Mouse (Mus musculus): Measurements from ENCODE around the gene Rab40b. TPM values are rescaled to one million over a fixed set of nuclear protein-coding genes. Genes with fewer than 3 reads are reported as not detected.

The Rab40b gene
- polyA plus RNA-seq, 1 experiment: not detected

DNA sequence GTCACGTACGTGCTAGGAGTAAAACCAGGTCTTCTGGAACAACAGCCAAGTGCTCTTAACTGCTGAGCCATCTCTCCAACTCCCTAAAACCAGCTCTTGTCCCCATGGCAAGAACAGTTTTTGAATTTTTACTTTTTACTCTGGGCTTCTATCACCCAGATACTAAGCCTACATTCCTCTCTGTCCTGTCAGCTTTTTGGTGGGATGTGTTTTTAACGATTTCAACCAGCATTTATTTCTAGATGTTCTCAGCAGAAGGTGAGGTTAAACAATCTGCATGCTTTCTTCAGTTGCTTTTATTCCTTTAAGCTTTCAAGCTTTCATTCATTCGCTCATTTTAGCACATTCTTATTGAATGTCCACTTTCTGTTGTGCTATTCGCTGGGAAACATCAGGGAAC, 29.9 kb upstream of the Rab40b start:
- H3K27ac ChIP-seq (ENCODE audit: insufficient read depth, low read depth, low read length): no peak overlapping the region
- no peak overlapping the region for H3K4me3 ChIP-seq (ENCODE audit: insufficient read depth, low read depth, low read length)
- WGBS: 85% methylated on average over 5 of the region's 5 CpGs
- no peak for TF ChIP-seq POLR2A (IDR thresholded peaks at IDR 0.05; ENCODE audit: insufficient read depth, low read depth, low read length)
- TF ChIP-seq CTCF (IDR thresholded peaks at IDR 0.05; ENCODE audit: insufficient read depth, low read depth, low read length): no peak
- H3K4me1 ChIP-seq (ENCODE audit: control insufficient read depth, insufficient read depth, low read length): peaks cover 8% of the 10 kb centered on the region

GRCm38 (mm10) chr11:121415351-121415750, 27.3 kb upstream of the Rab40b start:
- peaks cover 5% of the 10 kb centered on the region for H3K4me1 ChIP-seq (ENCODE audit: control insufficient read depth, insufficient read depth, low read length)
- no peak overlapping the region for H3K4me3 ChIP-seq (ENCODE audit: insufficient read depth, low read depth, low read length)
- 69% methylated on average over 5 of the region's 5 CpGs for WGBS
- peak overlapping the region; percentile 32 for H3K27ac ChIP-seq (ENCODE audit: insufficient read depth, low read depth, low read length)
- no peak for TF ChIP-seq POLR2A (IDR thresholded peaks at IDR 0.05; ENCODE audit: insufficient read depth, low read depth, low read length)
- no peak for TF ChIP-seq CTCF (IDR thresholded peaks at IDR 0.05; ENCODE audit: insufficient read depth, low read depth, low read length)

DNA sequence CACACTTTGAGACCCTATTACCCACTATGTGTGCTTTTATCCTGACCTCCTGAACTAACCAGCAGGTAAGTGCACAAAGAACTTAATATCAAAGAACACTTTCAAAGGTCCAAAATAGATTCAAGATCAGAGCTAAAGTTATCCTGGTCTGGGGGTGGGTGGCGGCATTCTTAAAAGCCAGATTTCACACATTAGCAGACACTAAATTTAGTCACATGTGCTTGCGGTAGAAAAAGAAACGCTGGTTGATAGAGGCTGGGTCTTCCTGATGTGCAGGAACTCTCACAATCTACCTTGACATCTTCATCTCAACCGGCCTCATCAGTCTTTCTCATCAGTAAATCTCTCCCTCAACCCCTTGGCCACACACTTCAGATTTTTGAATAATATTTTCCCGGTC, 26.7 kb upstream of the Rab40b start:
- WGBS: 60% methylated on average over 5 of the region's 5 CpGs
- Histone ChIP-seq H3K4me1 (ENCODE audit: control insufficient read depth, insufficient read depth, low read length) (peaks cover 5% of the 10 kb centered on the region), H3K27ac (ENCODE audit: insufficient read depth, low read depth, low read length) (peak overlapping the region; percentile 42), H3K4me3 (ENCODE audit: insufficient read depth, low read depth, low read length) (no peak overlapping the region)
- TF ChIP-seq POLR2A (IDR thresholded peaks at IDR 0.05; ENCODE audit: insufficient read depth, low read depth, low read length) (no peak), CTCF (IDR thresholded peaks at IDR 0.05; ENCODE audit: insufficient read depth, low read depth, low read length) (no peak)

DNA sequence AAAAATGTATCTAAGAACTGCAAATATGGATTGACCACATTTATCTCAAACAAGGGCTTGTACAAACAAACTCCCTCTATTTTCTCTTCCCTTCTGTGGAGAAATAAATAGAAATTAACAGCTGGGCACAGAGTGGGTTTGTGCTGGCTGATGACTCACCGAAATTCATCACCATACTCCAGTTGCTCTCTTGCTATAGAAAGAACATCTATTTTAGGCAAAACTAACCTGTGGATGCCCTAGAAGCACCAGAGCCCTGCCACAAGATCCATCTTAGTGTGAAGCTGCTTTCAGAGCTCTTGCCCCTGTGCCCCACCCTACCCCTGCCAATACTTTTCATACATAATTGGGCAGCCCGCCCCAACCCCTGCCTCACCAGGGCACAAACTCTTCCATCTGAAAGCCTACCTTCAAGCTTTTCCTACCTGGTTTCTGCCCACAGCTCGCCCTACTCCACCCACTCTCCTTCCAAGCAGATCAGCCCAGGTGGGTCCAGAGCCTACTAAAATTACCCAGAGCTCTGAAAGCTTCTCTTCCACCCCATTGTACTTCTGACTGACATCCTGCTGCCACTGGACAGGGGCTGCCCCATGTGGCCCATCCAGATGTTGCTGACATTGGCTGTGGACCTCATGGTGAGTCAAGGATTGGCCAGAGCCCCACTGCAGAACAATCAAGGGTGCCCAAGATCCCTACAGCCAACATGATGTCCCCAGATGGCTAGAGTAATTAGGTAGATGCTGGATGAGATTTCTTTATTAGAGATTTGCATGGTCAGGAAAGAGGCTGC, 19.5 kb upstream of the Rab40b start:
- 46% methylated on average over 3 of the region's 3 CpGs for WGBS
- H3K4me3 ChIP-seq (ENCODE audit: insufficient read depth, low read depth, low read length): no peak overlapping the region
- peak overlapping the region; percentile 94 for H3K27ac ChIP-seq (ENCODE audit: insufficient read depth, low read depth, low read length)
- H3K4me1 ChIP-seq (ENCODE audit: control insufficient read depth, insufficient read depth, low read length): peaks cover 15% of the 10 kb centered on the region
- TF ChIP-seq POLR2A (IDR thresholded peaks at IDR 0.05; ENCODE audit: insufficient read depth, low read depth, low read length): no peak
- no peak for TF ChIP-seq CTCF (IDR thresholded peaks at IDR 0.05; ENCODE audit: insufficient read depth, low read depth, low read length)

DNA sequence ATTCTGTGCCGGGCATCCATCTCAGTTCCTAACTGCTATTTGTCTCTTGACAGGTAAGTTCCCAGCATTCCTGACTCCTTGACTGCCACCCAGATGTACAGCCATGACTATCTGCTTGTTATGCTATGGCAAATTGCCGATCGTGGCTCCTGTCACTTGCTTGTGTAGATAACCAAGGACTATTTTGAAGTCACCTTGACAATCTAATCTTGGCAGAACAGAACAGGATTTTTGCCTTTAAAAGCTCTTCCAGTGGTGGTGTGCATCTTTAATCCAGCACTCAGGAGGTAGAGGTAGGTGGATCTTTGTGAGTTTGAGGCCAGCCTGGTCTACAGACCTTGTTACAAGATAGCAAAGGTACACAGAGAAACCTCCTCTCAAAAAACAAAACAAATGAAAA, 4.4 kb upstream of the Rab40b start:
- 93% methylated on average over 3 of the region's 3 CpGs for WGBS
- H3K4me1 ChIP-seq (ENCODE audit: control insufficient read depth, insufficient read depth, low read length): peaks cover 3% of the 10 kb centered on the region; the same call in 1 of the 2 replicates
- TF ChIP-seq POLR2A (IDR thresholded peaks at IDR 0.05; ENCODE audit: insufficient read depth, low read depth, low read length): no peak
- TF ChIP-seq CTCF (IDR thresholded peaks at IDR 0.05; ENCODE audit: insufficient read depth, low read depth, low read length): no peak
- H3K4me3 ChIP-seq (ENCODE audit: insufficient read depth, low read depth, low read length): no peak overlapping the region
- no peak overlapping the region for H3K27ac ChIP-seq (ENCODE audit: insufficient read depth, low read depth, low read length)

GRCm38 (mm10) chr11:121390793-121391192, 2.7 kb upstream of the Rab40b start:
- TF ChIP-seq POLR2A (IDR thresholded peaks at IDR 0.05; ENCODE audit: insufficient read depth, low read depth, low read length) (no peak), CTCF (IDR thresholded peaks at IDR 0.05; ENCODE audit: insufficient read depth, low read depth, low read length) (no peak)
- H3K4me3 ChIP-seq (ENCODE audit: insufficient read depth, low read depth, low read length): no peak overlapping the region
- H3K4me1 ChIP-seq (ENCODE audit: control insufficient read depth, insufficient read depth, low read length): peaks cover 3% of the 10 kb centered on the region; the same call in 1 of the 2 replicates
- WGBS: 53% methylated on average over 3 of the region's 3 CpGs
- no peak overlapping the region for H3K27ac ChIP-seq (ENCODE audit: insufficient read depth, low read depth, low read length)

DNA sequence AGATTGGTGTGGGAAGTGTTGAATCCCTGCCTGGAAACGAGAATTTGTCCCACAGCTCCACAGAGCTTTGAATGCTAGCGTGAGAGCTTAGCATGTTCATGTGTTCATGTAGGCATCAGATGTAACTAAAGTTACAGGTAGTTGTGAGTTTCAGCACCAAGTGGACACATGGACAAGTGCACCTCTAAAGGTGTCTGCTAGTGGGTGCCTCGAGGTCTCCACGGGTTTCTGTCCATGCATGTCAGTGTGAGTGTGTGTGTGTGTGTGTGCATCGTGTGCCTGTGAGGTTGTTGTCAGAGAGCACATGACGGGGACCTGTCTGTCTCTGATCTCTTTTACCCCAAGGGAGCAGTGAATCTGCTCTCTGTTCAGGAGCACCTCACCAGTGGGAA, 499 bp upstream of the Rab40b start:
- peak overlapping the region; percentile 73; the same call in 1 of the 2 replicates for H3K4me3 ChIP-seq (ENCODE audit: insufficient read depth, low read depth, low read length)
- WGBS: 7% methylated on average over 6 of the region's 6 CpGs
- TF ChIP-seq CTCF (IDR thresholded peaks at IDR 0.05; ENCODE audit: insufficient read depth, low read depth, low read length) (no peak), POLR2A (IDR thresholded peaks at IDR 0.05; ENCODE audit: insufficient read depth, low read depth, low read length) (no peak)
- peaks cover 3% of the 10 kb centered on the region; the same call in 1 of the 2 replicates for H3K4me1 ChIP-seq (ENCODE audit: control insufficient read depth, insufficient read depth, low read length)
- H3K27ac ChIP-seq (ENCODE audit: insufficient read depth, low read depth, low read length): peak overlapping the region; percentile 17

DNA sequence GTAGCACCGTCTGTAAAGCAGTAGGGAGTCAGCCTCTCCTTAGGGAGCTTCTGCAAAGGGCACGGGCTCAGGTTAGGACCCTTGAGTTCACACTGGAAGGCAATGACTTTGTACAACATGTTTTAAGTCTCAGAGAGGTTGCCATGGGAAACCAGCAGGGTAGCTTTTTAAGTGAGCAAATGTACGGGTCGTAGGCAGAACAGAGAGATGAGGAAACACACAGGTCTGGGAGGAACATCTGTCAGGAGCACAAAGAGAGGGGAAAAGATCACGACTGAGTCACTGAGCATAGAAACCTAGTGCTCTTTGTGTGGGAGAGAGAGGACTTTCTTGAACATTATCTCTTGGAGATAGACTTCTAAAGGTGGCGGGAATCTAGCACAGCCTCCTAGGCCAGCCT, 7.8 kb downstream of the Rab40b start:
- TF ChIP-seq CTCF (IDR thresholded peaks at IDR 0.05; ENCODE audit: insufficient read depth, low read depth, low read length) (no peak), POLR2A (IDR thresholded peaks at IDR 0.05; ENCODE audit: insufficient read depth, low read depth, low read length) (no peak)
- Histone ChIP-seq H3K4me1 (ENCODE audit: control insufficient read depth, insufficient read depth, low read length) (peaks cover 10% of the 10 kb centered on the region), H3K27ac (ENCODE audit: insufficient read depth, low read depth, low read length) (peak overlapping the region; percentile 94), H3K4me3 (ENCODE audit: insufficient read depth, low read depth, low read length) (no peak overlapping the region)
- 25% methylated on average over 6 of the region's 6 CpGs for WGBS

GRCm38 (mm10) chr11:121378644-121379043, 9.4 kb downstream of the Rab40b start:
- Histone ChIP-seq H3K27ac (ENCODE audit: insufficient read depth, low read depth, low read length) (no peak overlapping the region; the same call in 1 of the 2 replicates), H3K4me1 (ENCODE audit: control insufficient read depth, insufficient read depth, low read length) (peaks cover 13% of the 10 kb centered on the region), H3K4me3 (ENCODE audit: insufficient read depth, low read depth, low read length) (no peak overlapping the region)
- TF ChIP-seq CTCF (IDR thresholded peaks at IDR 0.05; ENCODE audit: insufficient read depth, low read depth, low read length): no peak
- no peak for TF ChIP-seq POLR2A (IDR thresholded peaks at IDR 0.05; ENCODE audit: insufficient read depth, low read depth, low read length)
